Mouse (Mus musculus) MEL-GATA-1-ER (cell line): ENCODE measurements at regions not wholly inside any gene's neighbourhood (a gene's known extent, or its start where the extent isn't known, plus 50 kb on each side); places are given as distances from the start of the nearest gene placed in this dataset.
"Not testable (repeated sequence)": the region's sequence is repeated elsewhere in the genome, so short reads cannot be mapped to it uniquely, and the experiment has no call there.

ENCODE experiments used
- DNase-seq: peaks from one replicate; pipeline ENCODE4 v3.0.0-alpha.2; 2012; ENCODE audit warnings: low read depth; ENCODE audit errors: extremely low read depth

- peak; percentile 78 for DNase-seq
Observed at GRCm38 (mm10) chr1:96626271-96626670, 245.7 kb downstream of the Slco4c1 start.

DNA sequence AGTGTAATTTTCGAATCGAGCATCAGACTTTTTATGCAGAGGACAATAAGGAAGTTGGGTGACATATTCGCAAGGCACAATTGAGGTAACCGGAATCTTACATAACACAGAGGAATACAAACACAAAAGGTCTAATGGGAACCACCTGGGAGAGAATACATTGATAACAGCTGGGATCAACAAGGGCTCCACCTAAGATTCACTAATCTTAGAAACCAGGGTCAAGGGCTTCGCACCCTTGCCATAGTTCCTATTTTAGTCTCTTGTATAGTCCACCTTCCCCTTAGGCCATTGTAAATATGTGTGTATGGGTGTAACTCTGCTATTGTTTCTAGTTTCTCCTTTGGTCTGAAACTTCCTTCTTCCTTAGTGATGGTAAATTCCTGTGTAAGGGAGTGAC is 246.6 kb downstream of the Slco4c1 start:
- DNase-seq, result not testable (repeated sequence)

DNA sequence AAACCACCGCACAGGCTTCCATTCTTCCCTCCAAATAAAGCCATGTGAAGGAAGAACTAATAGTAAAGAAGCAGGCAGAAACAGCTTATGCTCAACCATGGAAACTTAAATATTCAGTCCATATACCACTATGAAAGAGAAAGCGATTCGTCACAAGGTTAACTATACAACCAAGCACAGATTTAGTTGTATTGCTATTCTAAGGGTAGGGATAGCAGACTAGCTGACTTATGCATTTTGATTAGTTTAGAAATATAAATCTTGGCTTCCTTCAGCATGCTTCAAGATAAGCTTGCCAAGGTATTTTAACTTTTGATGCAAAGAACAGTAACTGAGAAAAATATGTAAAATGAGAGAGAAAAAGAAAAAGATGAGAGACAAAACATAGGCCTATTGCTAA is 275.8 kb downstream of the Slco4c1 start:
- no peak for DNase-seq

DNA sequence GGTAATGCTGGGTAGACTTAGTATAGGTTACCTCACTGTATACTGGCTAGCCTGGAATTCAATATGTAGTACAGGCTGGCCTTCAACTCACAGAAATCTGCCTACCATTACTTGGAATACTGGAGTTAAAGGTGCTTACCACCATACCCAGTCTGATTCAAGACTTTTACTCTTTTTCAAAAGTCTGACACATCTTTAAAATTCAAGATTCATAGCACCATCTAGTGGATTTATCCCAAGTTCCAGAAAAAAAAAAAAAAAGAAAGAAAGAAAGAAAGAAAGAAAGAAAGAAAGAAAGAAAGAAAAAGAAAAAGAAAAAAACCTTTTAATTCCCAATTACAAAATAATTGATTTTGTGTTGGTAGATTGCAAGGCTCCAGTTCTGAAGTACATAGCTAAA is 302.7 kb downstream of the Slco4c1 start:
- no peak for DNase-seq

DNA sequence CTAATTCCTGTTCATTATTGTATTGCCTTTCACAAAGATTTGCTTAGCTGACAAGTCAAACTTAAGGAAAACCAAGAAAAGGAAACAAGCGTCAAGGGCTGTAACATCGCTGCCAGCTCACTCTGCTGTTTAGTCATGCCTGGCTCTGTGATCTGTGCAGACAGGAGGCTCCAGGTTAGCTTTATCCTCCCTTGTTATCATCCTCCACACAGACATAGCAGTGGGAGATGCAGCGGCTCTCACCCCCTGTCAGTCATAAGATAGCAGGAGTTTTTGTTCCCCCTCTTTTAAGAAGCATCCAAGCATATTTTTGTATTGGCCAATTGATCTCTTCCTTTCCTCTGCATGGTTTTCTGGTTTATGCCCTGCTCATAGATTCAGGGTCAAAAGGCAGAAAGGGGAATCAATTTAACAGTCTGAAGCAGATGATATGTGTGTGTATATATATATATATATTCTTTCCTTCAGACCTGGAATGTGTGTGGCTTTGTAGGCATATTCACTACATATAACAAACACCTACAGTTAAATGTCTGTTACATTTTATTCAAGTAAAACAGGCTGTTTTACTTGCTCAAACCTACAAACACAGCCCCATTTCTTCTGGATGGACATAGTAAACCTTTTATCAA is 308.6 kb downstream of the Slco4c1 start:
- no peak for DNase-seq

DNA sequence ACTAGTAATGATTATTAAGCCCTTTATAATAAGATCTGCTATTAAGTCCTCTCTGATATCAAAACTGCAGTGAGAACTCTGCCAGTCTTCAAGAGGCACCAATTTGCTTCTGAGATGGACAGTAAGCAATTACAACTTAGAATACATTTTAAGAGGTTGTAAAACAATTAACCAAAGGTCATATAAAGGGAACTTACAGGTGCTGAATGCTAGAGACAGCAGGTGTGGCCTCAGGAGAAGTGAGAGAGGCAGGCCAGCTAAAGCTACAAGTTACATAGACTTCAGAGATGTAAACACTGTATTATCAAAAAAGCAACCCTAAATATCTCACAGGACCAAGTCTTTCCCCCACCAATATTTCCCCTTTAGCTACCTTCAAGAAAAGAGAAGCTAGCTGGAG is 315.7 kb downstream of the Slco4c1 start:
- no peak for DNase-seq

- DNase-seq, result no peak
Observed at GRCm38 (mm10) chr1:96519347-96519746, 352.6 kb downstream of the Slco4c1 start.

- DNase-seq, result no peak
Observed at GRCm38 (mm10) chr1:96501007-96501406, 371.0 kb downstream of the Slco4c1 start.

DNA sequence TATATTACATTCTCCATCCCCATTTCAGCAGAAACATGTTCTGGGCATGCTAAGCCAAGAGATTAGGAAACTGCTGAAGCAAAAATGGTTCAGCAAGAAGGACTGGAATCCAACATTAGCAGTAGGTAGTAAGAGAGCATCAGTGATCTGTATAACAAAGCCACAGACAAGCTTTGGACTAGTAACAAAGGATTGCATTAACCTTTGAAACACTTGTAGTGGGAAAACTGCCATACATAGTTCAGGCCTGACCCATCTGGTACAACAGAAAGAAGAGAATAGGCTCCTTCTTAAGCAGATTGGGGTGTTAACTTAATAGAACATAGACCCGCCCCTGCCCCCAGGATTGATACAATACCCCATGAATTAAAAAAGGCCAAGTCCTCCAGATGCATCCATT is 389.2 kb downstream of the Slco4c1 start:
- no peak for DNase-seq

DNA sequence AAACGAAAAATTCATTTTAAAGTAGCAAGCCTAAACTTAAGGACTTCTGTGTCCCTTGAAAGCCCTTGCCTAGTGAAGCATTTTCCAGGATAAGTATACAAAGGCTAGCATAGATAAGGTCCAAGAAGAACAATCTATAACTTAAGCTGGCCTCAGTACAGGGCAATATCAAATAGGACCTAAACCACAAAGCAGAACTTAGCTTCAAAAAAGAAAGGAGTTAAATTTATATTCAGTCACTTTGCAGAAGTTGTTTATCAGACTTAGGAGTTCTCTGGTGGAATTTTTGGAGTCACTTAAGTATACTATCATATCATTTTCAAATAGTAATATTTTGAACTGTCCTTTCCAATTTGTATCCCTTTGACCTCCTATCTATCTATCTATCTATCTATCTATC is 421.1 kb downstream of the Slco4c1 start:
- peak; percentile 33 for DNase-seq

DNA sequence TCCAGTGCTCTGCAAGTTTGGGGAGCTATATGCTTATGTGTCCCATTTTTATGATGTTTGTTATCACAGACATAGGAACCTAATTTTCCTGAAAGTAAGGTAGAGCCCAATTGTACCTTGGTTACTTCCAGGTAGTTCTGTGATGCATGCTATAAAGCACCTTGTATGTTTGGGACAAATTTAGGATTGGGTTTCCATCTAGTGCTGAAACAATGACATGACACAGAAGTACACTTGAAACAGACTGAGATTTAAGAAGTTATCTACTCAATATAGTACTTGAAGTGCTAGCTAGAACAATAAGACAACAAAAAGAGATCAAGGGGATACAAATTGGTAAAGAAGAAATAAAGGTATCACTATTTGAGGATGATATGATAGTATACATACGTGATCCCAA is 426.8 kb downstream of the Slco4c1 start:
- DNase-seq, result no peak

DNA sequence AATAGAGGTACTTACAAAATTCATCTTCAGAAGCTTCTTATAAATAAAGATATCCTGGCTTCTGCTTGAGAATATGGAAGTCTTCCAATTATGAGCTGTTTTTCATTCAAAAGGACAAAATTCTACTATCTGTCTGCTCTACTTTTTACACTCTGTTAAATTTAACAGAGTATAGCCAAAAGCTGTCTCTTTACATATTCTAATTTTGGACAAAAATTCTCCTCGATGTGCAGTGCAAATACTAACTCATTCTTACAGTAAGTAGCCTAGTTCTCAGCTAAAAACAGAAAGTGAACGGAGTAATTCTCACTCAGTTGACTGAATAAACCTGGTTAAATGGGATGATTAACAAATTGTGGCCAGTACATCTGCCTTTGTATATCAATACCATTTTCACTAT is 438.9 kb downstream of the Slco4c1 start:
- no peak for DNase-seq

GRCm38 (mm10) chr1:96423481-96423880 is 448.5 kb downstream of the Slco4c1 start:
- DNase-seq, result no peak

DNA sequence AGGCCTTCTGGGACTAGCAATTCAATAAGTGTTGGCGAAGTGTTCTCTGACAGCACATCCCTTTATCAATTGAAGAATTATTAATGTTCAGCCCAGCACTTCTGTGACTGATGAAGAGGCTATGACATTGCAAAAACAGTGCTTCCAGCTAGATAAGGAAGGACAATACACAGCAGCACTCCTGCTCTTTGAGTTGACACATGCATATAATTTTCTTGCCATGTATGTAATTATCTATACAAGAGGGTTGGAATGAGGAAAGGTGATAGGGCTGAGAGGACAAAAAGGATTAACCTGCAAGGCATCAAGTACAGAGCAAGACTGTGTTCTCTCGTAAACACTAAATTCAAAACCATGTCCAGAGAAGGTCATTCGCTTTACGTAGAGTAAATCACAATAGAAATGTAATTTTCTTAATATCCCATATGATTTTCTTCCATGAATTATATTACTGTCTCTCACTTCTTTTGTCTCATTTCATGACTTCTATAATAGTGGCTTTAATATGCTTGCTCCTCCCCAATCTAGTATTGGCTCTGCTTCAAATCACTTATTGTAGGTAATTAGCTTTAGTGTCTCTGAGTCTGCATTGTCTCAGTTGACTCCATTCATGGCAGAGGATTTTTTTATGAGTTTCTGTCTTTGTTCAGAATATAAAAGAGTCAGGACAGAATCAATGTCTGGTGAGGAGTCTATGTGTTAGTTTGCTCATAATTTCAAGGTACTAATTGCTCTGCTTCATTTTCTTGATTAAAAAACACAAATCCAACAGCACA is 460.9 kb downstream of the Slco4c1 start:
- DNase-seq, result no peak

DNA sequence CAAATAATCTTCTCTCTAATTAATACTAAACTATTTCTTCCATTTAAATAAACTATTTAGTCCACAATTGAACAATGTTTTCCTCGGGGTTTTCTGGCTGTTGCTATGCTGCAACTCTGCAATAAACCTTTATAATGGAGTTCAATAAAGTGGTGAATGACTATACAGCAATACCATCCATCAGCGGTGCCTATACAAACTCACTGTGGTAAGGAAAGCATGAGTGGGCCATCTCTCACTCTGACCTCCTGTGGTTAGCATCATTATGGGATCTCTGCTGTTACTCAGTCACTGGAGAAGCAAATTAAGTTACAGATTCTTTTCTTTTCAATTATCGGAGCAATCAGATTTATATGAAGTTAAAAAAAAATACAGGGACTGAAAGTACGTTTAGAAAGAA is 474.0 kb downstream of the Slco4c1 start:
- DNase-seq, result no peak

GRCm38 (mm10) chr1:96388417-96388816 is 483.6 kb downstream of the Slco4c1 start:
- DNase-seq, result peak; percentile 67

- DNase-seq, result no peak
Observed at GRCm38 (mm10) chr1:96385916-96386315, 486.1 kb downstream of the Slco4c1 start.

DNA sequence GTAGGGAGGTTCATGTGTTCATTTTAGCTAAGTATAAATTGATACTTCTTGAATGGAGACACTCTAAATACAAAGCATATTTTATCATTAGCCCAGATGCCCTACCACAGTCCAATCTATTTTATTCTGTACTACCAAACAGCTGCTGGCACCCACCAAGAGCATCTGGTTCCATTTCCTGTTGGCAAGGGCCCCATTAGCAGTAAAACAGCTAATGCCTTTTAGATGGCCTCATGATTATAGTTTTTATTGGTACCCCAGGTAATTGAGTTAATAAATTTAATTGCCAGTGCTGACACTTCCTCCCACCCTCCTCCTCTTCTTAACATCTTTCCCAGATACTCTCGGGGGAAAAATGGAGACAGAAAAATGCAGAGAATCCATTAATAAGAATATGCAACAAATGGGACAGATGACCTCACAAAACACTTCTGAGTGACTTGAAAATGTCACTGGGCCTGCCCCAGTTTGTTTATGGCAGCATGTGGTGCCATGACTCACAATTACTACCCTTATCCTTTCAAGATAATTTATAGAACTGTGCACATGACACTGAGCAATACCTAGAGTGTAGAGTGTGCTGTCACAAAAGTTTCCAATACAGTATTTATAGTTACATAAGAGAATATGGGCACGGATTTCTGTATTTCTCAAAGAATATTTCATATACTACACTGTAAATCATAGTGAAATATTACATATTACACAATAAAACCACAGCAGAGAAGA is 509.1 kb downstream of the Slco4c1 start:
- DNase-seq, result no peak

GRCm38 (mm10) chr1:96347231-96347630 is 524.7 kb downstream of the Slco4c1 start:
- DNase-seq, result no peak

- DNase-seq, result no peak
Observed at GRCm38 (mm10) chr1:96346465-96347002, 525.4 kb downstream of the Slco4c1 start.

GRCm38 (mm10) chr1:96315721-96316120 is 556.2 kb downstream of the Slco4c1 start:
- peak; percentile 63 for DNase-seq

DNA sequence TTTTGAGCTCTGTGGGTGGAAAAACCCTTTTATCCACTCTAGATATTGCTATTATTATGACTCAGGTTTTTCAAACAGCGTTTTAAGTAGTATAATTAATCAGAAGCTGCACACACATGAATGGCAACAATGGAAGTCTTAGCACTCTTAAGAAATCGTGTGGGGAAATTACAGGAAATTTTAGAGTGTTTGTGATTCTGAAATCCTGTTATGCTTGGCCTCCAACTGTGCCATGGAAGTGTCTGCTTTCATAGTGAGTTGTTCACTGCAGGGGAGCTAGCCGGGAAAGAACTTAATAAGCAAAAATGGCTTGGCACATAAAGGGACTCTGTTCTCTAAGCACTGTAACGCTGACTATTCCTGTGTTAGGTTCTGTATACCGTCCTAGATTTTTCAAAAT is 570.7 kb downstream of the Slco4c1 start:
- no peak for DNase-seq
